Mouse (Mus musculus): Measurements from ENCODE around the gene Tmem176b. TPM values are rescaled to one million over a fixed set of nuclear protein-coding genes. Genes with fewer than 3 reads are reported as not detected.

Tmem176b gene
- total and polyA plus RNA-seq, 2 experiments from 2014 or later: 70.7 to 107 TPM

- H3K4me3 ChIP-seq (ENCODE audit: low read depth, low read length): peak overlapping the region; percentile 25; the same call in 1 of the 2 replicates
- H3K27ac ChIP-seq (ENCODE audit: low read depth, low read length): no peak overlapping the region
- ATAC-seq (ENCODE audit: low FRiP score) (0 out of 2 replicates have a peak, but pooled peaks have one; percentile 16), DNase-seq (ENCODE audit: low spot score) (peak; percentile 31)
- H3K4me1 ChIP-seq (ENCODE audit: insufficient read depth, low read length): no peaks in the 10 kb centered on the region
- no peaks in the 10 kb centered on the region for H3K9me3 ChIP-seq (ENCODE audit: low read length)
- H3K9ac ChIP-seq (replicated peaks; ENCODE audit: low read length, poor library complexity, severe bottlenecking): no peak overlapping the region
- no peaks in the 10 kb centered on the region for H3K36me3 ChIP-seq (ENCODE audit: insufficient read depth, low read length)
- TF ChIP-seq CTCF (IDR thresholded peaks at IDR 0.05): no peak
- no peaks in the 10 kb centered on the region for H3K27me3 ChIP-seq (ENCODE audit: insufficient read depth, low read length)
- 1% methylated on average over 29 of the region's 29 CpGs for WGBS
- H3K4me2 ChIP-seq (ENCODE audit: low read depth, low read length, poor library complexity, severe bottlenecking): peak overlapping the region; percentile 51
Observed at GRCm38 (mm10) chr6:48851820-48852491, 10.7 kb upstream of the Tmem176b start.

- H3K4me3 ChIP-seq (ENCODE audit: low read depth, low read length): no peak overlapping the region
- WGBS: 74% methylated on average over 4 of the region's 4 CpGs
- no peak overlapping the region for H3K9ac ChIP-seq (replicated peaks; ENCODE audit: low read length, poor library complexity, severe bottlenecking)
- ATAC-seq (ENCODE audit: low FRiP score): no peak
- 0 out of 2 replicates have a peak, but pooled peaks cover 5% of the 10 kb centered on the region for H3K36me3 ChIP-seq (ENCODE audit: insufficient read depth, low read length)
- H3K4me2 ChIP-seq (ENCODE audit: low read depth, low read length, poor library complexity, severe bottlenecking): no peak overlapping the region
- TF ChIP-seq CTCF (IDR thresholded peaks at IDR 0.05): no peak
- H3K27ac ChIP-seq (ENCODE audit: low read depth, low read length): no peak overlapping the region
- no peaks in the 10 kb centered on the region for H3K9me3 ChIP-seq (ENCODE audit: low read length)
- DNase-seq (ENCODE audit: low spot score): no peak
- H3K27me3 ChIP-seq (ENCODE audit: insufficient read depth, low read length): no peaks in the 10 kb centered on the region
- H3K4me1 ChIP-seq (ENCODE audit: insufficient read depth, low read length): no peaks in the 10 kb centered on the region
Observed at GRCm38 (mm10) chr6:48845086-48845485, 3.8 kb upstream of the Tmem176b start.

- H3K27me3 ChIP-seq (ENCODE audit: insufficient read depth, low read length): no peaks in the 10 kb centered on the region
- 79% methylated on average over 11 of the region's 11 CpGs for WGBS
- H3K9ac ChIP-seq (replicated peaks; ENCODE audit: low read length, poor library complexity, severe bottlenecking): no peak overlapping the region
- no peaks in the 10 kb centered on the region for H3K4me1 ChIP-seq (ENCODE audit: insufficient read depth, low read length)
- no peaks in the 10 kb centered on the region for H3K9me3 ChIP-seq (ENCODE audit: low read length)
- peak overlapping the region; percentile 52; the same call in 1 of the 2 replicates for H3K4me2 ChIP-seq (ENCODE audit: low read depth, low read length, poor library complexity, severe bottlenecking)
- ATAC-seq (ENCODE audit: low FRiP score): no peak
- DNase-seq (ENCODE audit: low spot score): no peak
- no peak overlapping the region for H3K27ac ChIP-seq (ENCODE audit: low read depth, low read length)
- H3K36me3 ChIP-seq (ENCODE audit: insufficient read depth, low read length): 0 out of 2 replicates have a peak, but pooled peaks cover 5% of the 10 kb centered on the region
- no peak overlapping the region for H3K4me3 ChIP-seq (ENCODE audit: low read depth, low read length)
- TF ChIP-seq CTCF (IDR thresholded peaks at IDR 0.05): no peak
Observed at GRCm38 (mm10) chr6:48842111-48842842, 981 bp upstream of the Tmem176b start.

GRCm38 (mm10) chr6:48840371-48840969 is 826 bp downstream of the Tmem176b start, which contains the start of gene Tmem176a:
Gene Tmem176a, plus strand, starts transcription at chr6:48840919.
- WGBS: 20% methylated on average over 7 of the region's 7 CpGs
- Histone ChIP-seq H3K9ac (replicated peaks; ENCODE audit: low read length, poor library complexity, severe bottlenecking) (peak within 1 kb of the TSS; percentile 44; the same call in 1 of the 2 replicates), H3K9me3 (ENCODE audit: low read length) (no peaks in the 10 kb centered on the region), H3K27me3 (ENCODE audit: insufficient read depth, low read length) (no peaks in the 10 kb centered on the region), H3K4me2 (ENCODE audit: low read depth, low read length, poor library complexity, severe bottlenecking) (peak within 1 kb of the TSS; percentile 52), H3K36me3 (ENCODE audit: insufficient read depth, low read length) (0 out of 2 replicates have a peak, but pooled peaks cover 5% of the 10 kb centered on the region), H3K4me3 (ENCODE audit: low read depth, low read length) (peak within 1 kb of the TSS; percentile 32), H3K4me1 (ENCODE audit: insufficient read depth, low read length) (no peaks in the 10 kb centered on the region), H3K27ac (ENCODE audit: low read depth, low read length) (peak within 1 kb of the TSS; percentile 65)
- TF ChIP-seq CTCF (IDR thresholded peaks at IDR 0.05): no peak
- ATAC-seq (ENCODE audit: low FRiP score) (peak; percentile 33; the same call in 1 of the 2 replicates), DNase-seq (ENCODE audit: low spot score) (peak; percentile 70)

- no peak for TF ChIP-seq CTCF (IDR thresholded peaks at IDR 0.05)
- no peak for DNase-seq (ENCODE audit: low spot score)
- Histone ChIP-seq H3K27ac (ENCODE audit: low read depth, low read length) (no peak overlapping the region), H3K9ac (replicated peaks; ENCODE audit: low read length, poor library complexity, severe bottlenecking) (no peak overlapping the region), H3K4me3 (ENCODE audit: low read depth, low read length) (no peak overlapping the region), H3K36me3 (ENCODE audit: insufficient read depth, low read length) (no peaks in the 10 kb centered on the region; the same call in 1 of the 2 replicates), H3K4me2 (ENCODE audit: low read depth, low read length, poor library complexity, severe bottlenecking) (peak overlapping the region; percentile 15; the same call in 1 of the 2 replicates), H3K9me3 (ENCODE audit: low read length) (no peaks in the 10 kb centered on the region), H3K4me1 (ENCODE audit: insufficient read depth, low read length) (no peaks in the 10 kb centered on the region), H3K27me3 (ENCODE audit: insufficient read depth, low read length) (no peaks in the 10 kb centered on the region)
- ATAC-seq (ENCODE audit: low FRiP score): no peak
- WGBS: 75% methylated on average over 6 of the region's 6 CpGs
Observed at GRCm38 (mm10) chr6:48838321-48839080, 2.8 kb downstream of the Tmem176b start.

Data from midbrain, postnatal 0 days (tissue).